Mouse (Mus musculus): ENCODE results near the gene Spocd1.
A peak's percentile ranks its signal among the peaks of the same experiment; 100 is the strongest.

Spocd1 gene

DNA sequence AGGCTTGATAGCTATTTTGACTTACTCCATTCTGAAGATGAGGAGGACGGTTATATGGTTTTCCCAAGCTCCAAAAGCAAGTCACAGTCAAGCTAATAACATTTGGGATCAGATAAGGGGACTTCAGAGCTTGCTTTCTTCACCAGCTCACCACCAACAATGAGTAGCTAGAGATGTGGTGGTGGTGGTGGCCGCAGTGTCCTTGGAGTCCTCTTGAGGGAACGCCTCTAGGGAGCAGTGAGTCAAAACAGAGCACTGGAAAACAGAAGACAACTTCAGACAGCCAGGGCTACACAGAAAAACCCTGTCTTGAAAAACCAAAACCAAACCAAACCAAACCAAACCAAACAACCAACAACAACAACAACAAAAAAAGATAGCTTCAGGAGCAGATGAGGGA lies 10.1 kb upstream of the Spocd1 start:
- no peak for DNase-seq

DNA sequence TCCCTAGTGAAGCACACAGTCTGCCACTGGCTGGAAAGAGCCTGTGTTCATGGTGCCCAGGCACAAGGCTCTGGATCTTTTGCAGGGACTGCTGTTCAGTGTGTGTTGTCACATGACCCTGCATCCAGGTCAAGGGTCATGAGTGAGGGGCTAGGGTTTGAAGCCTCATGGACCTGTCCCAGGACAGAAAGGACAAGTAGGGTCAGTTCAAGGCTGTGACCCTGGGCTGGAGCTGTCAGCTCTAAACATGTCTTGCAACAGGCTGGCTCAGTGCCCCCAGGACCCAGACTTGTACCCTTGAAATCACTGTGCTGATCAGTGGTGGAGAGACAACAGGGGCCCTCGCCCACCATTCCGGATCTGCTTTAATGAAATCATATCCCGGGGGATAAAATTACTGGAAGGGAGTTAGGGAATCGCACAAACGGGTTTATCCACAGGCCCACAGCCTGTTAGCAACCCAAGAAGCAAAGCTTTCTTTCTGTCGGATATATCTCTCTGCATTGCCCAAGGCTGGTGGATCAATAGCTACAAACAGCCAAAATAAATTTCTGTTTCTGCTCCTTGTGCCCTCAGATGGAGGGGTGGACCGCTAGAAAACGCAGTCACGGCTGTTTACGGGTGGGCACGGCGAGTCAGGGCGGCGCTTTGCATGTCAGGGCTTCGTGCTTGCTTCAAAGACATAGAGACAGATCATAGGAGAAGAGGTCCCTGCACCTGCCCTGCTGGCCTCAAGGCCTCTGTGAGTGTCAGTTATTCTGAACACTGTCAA lies 8.3 kb upstream of the Spocd1 start:
- DNase-seq: no peak

- no peak for DNase-seq
These were observed 7.8 kb upstream of the Spocd1 start for GRCm38 (mm10) chr4:129921314-129921587.

DNA sequence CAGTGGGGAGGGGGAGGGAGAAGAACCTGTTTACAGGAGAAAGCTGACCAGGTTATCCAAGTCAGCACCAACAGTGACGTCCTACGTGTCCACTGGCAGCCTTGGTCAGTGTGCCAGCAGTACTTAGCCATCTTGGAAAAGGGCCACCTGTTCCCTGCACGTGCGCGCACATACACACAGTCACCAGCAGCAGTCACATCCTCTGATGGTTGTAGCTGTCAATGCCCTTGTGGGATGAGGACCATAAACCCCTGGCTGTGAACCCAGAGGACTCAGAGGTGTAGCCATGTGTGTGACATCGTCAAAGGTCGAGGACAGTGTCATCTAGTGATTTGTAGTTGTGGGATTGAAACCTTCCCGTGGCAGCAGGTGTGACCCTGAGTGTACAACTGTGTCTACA lies 4.9 kb upstream of the Spocd1 start:
- no peak for DNase-seq

DNA sequence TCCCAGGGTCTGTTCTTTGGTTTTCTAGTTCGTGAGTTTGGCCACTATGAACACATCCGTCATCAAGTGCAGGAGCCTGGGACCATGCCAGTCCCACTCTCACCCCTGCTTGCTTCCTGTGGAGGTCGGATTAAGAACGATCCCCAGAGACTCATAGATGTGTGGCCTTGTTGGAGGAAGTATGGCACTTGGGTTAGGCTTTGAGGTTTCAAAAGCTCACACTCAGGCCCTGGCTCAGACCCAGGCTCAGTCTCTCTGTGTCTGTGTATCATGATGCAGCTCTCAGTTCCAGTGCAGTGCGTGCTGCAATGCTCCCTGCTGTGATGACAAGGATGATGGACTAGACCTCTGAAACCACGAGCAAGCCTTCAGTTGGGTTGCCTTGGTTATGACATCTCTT lies 4.4 kb upstream of the Spocd1 start:
- no peak for DNase-seq

DNA sequence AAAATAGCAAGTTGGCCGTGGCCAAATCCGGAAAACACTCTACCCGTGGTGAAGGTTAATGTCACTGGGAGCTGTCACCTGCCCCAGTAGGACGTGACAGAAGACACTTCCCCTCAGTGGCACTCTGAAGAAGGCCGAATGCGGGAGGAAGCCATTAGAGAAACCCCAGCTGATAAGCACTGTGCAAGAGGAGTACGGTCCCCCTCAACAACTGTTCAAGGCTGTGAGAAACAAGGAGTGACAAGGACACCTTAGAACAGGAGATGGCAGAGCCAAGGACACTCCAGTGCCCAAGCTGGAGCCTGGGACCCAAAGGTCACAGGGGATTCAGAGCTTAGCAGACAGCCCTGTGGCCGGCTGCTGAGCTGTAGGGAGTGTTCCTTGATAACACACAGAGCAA lies 2.5 kb upstream of the Spocd1 start:
- no peak for DNase-seq

GRCm38 (mm10) chr4:129927091-129927490 lies 2.0 kb upstream of the Spocd1 start:
- no peak for DNase-seq

GRCm38 (mm10) chr4:129928124-129928751 lies 811 bp upstream of the Spocd1 start:
- DNase-seq: peak; percentile 89

- no peak for DNase-seq
These were observed 4.6 kb downstream of the Spocd1 start for GRCm38 (mm10) chr4:129933696-129934095.

DNA sequence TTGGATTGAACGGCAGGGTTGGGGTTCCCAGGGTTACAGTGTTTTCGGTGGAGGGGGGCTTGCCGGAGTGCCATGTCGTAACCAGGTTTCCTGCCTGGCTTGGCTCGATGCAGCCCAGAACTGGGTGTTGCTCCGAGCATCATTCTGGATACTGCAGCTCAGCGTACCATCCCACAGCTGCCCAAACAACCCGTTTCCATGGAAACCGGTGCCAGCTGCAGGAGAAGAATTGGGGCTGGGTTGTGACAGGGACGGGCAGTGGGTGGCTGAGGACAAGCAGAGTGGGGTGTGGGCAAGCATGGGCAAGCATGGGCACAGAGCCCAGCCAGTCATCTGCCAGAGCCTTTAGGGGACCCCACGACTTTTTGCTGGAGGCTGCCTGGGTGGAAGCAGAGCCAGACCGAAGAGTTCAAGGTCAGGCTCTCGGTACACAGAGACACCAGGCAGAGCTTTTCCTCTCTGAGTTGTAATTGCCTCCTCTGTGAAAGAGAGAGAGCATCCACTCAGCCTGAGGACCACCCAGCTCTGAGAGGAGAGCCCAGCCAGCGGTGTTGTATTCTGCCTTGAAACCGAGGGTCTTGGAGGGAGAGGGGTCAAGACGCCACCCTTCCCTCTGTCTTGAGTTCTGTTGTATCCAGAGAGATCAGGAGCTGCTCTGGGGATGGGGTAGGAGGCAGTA lies 5.3 kb downstream of the Spocd1 start:
- DNase-seq: no peak

GRCm38 (mm10) chr4:129951359-129951821 lies 22.3 kb downstream of the Spocd1 start:
- peak; percentile 55 for DNase-seq

GRCm38 (mm10) chr4:129952241-129952810 lies 23.3 kb downstream of the Spocd1 start:
- no peak for DNase-seq

DNA sequence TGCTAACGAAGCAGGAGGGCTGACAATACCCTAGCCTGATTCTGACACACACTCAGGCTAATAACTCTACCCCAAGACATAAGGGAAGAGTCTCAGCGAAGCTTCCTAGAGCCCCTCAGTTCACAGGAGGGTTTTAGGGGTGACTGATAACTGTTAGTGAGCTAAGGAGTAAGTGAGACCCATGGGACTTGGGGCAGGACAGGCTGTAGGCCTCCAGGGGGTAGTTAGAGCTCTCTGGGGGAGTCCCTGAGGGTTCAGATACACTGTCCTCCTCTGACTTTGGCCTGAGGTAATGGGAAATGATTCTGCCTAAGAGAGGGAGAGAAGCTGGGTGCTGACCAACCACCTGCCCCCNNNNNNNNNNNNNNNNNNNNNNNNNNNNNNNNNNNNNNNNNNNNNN lies 25.5 kb downstream of the Spocd1 start:
- DNase-seq: no peak

DNA sequence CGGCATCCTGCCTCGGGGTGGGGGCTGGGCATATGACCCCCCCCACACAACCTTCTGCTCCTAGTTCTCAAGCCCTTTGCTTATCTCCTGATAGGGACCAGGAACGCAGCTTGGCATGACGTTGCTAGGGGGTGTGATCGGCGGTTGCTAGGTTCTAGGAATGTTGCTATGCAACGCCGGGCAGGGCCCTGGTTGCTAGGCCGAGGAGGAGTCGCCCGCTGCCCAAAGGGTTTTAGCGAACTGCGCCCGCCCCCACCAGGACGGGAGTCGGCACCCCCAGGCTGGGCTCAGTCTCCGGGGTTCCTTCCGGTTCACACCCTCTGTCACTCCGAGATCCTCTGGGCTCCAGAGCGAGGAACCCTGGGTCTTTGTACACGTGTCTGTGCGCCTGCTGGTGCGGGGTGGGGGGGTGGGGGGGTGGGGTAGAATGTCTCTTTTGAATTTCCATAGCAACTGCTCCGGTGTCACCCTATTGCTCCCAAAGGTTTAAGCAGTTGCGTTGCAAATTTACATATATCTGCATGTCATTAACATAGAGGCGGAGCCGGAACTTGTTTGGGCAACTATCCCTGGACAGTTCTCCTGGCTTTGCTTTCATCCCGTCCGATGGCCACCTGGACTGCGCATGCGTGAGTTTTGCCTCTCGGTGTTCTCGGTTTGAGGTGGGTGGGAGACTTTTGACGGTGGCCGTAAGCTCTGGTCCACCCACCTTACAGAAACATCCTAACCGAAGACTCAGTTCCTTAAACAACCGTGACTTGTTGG lies 31.3 kb downstream of the Spocd1 start:
- DNase-seq: peak; percentile 75

- DNase-seq: no peak
These were observed 36.2 kb downstream of the Spocd1 start for GRCm38 (mm10) chr4:129965294-129965693.

DNA sequence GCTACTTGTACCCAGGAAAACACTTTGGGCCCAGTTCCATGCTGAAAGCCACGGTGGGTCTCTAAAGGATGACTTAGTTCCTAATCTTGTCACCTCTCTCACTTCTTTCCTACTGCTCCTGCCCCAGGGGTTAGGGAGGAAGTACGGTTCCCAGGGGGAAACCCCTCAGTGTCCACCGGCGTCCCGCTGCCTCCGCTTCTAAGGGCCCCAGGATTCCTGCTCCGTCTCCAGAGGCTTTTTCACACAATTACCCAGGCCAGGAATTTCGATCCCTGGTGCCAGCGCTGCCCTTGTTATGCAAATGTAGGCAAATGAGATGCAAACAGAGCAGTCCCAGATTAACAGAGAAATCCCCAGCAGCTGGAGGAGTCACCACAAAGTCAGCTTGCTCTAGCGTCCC lies 37.2 kb downstream of the Spocd1 start:
- no peak for DNase-seq

DNA sequence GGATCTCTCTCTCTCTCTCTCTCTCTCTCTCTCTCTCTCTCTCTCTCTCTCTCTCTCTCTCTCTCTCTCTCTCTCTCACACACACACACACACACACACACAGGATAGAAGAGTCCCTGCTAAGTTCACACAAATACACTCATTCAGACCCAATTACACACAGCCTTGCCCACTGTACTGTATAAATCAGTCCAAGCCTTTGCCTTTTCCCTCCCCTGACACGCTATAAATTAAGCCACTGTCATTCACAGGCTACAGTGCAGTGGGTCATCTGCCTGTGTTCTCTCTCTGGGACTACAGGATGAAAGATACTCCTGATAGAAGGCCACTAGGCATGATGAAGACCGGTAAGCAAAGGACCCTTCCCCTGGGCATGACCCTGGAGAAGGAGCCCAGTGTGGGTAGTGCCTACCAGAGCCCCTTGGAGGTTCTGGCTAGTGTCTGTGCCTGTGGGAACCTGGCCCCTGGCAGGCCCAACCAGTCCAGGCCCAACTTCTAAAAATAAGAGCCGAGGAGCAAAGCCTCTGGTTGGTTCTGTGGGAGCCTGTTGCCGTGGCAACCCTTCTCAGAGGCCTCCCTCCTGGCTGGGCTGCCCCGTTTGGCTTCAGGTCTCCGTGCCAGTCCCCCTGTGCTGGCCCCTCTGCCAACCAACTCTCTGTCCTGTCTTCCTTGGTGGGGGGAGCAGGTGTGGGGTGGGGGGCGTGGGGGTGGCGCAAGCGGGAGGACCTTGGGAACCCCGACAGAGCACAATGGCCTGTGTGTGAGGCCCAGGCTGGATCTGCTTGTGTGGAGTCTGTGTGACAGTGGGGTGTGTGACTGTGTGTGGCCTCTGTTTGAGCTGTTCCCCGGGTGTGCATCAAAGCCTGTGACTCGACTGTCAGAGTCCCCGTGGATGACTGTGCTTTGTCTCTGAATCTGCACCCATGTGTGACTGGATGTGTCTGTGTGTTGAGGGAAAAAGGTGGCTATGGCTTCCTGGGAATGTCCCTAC lies 38.3 kb downstream of the Spocd1 start:
- no peak for DNase-seq

DNA sequence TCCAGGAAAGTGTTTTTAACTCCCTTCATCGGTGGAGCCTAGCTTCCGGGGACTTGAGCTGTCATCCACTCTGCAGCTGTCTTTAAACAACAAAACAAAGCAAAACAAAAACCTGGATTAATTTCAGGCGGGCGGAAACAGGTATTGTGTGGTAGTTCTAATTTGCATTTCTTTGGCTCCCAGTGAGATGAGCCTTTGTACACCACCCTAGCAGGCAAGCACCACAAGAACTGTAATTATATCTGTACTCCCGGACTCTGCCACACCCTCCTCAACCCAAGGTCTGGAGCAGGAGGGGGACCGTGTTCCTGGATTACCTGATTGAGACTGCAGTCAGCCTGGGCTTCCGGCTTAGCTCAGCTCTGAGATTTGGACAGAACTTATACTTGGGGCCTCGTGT lies 41.1 kb downstream of the Spocd1 start:
- no peak for DNase-seq

DNA sequence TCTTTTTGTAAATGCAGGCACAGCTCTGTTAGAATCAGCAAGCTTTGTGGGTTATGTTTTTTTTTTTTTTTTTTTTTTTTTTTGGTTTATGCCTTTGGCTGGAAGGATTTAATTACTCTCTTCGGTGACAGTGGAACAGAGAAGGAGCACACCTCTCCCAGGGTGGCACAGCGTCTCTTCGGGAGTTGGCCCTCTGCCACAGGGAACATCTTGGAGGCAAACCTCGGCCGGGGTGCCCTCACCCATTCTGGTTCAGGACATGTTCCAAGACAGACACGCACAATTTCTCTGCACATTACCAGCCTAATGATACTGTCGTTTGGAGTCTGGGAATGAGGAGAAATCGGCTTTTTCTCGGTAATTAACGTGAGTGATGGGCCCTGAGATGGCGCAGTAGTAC lies 41.8 kb downstream of the Spocd1 start:
- DNase-seq: no peak

- peak; percentile 52 for DNase-seq
These were observed 42.9 kb downstream of the Spocd1 start for GRCm38 (mm10) chr4:129971989-129972388.

DNA sequence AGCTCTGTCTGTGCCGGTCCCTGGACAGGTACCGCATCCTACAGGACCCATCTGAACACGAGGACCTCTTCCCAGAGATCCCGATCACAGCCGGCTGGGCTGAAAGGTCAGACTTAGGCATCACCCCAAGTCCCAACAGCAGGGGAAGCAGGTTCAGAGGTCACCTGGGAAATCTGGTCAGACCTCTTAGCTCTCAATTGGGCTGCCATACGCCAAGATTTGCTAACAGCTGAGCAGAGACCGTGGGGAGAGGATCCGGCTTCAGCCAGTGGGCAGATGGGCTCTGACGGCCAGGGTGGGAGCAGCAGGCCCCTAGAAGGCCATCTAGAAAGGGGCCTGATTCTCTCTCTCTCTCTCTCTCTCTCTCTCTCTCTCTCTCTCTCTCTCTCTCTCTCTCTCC lies 45.2 kb downstream of the Spocd1 start:
- no peak for DNase-seq

DNA sequence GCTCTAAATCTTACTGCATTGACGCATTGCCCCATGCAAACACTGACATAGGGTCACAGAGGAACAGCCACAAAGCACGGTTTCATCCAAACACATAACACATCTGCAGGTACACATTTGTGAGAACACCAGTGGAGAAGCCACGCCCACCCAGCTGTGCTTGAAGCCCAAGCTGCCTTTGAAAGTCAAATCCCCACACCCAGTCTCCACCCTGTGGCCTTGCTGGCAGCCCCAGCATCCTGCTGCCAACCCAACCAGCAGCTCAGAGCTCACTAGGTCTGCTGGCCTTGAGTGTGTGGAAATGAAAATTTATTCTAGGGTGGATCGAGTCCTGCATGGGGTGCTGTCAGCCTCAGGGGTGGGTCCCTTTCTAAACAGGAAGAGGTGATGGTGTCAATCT lies 48.2 kb downstream of the Spocd1 start:
- DNase-seq: no peak
